Mouse (Mus musculus) MEL (cell line): ENCODE data around the gene Ankrd40. TPM values are rescaled to one million over a fixed set of nuclear protein-coding genes. Genes with fewer than 3 reads are reported as not detected.

Experiments
- DNase-seq: peaks from one replicate; pipeline ENCODE4 v3.0.0; 2011; ENCODE audit warnings: low read depth, low spot score
- H3K27ac ChIP-seq: 2 replicates; pipeline ENCODE4 v1.5.1; 2012; ENCODE audit warnings: low read depth, mild to moderate bottlenecking, control low read depth, low read length, moderate library complexity; ENCODE audit not compliant: control insufficient read depth
- H3K27me3 ChIP-seq, 2 experiments: fragments of 150-350 bp in 1 of 2; sonication (generic) in 1 of 2; 2 replicates each; pipeline ENCODE4 v1.6.1; 2012; ENCODE audit warnings: low read length in 2 of 2, mild to moderate bottlenecking in 2 of 2, improper control_type of control experiment in 1 of 2, moderate library complexity in 1 of 2; ENCODE audit not compliant: insufficient read depth in 2 of 2, control insufficient read depth in 1 of 2
- H3K36me3 ChIP-seq, 2 experiments: 2 replicates each; pipeline ENCODE4 v1.6.1; 2012 to 2014; ENCODE audit warnings: low read length in 2 of 2, improper control_type of control experiment in 1 of 2, inconsistent platforms in 1 of 2, mild to moderate bottlenecking in 1 of 2; ENCODE audit not compliant: insufficient read depth in 2 of 2, control insufficient read depth in 1 of 2
- H3K4me1 ChIP-seq, 2 experiments: fragments of 150-350 bp in 1 of 2; sonication (generic) in 1 of 2; 2 replicates each; pipeline ENCODE4 v1.6.1; 2012; ENCODE audit warnings: low read length in 2 of 2, improper control_type of control experiment in 1 of 2, mild to moderate bottlenecking in 1 of 2; ENCODE audit not compliant: insufficient read depth in 2 of 2, control insufficient read depth in 1 of 2
- H3K4me3 ChIP-seq, 2 experiments: fragments of 150-350 bp in 1 of 2; sonication (generic) in 1 of 2; 2 replicates each; pipeline ENCODE4 v1.5.1; 2012; ENCODE audit warnings: low read depth in 2 of 2, low read length in 2 of 2, mild to moderate bottlenecking in 2 of 2, moderate library complexity in 2 of 2, control low read depth in 1 of 2, improper control_type of control experiment in 1 of 2; ENCODE audit not compliant: control insufficient read depth in 1 of 2, insufficient read depth in 1 of 2
- H3K79me2 ChIP-seq: 2 replicates; pipeline ENCODE4 v1.6.1; 2012; ENCODE audit warnings: mild to moderate bottlenecking, low read length, moderate library complexity; ENCODE audit not compliant: control insufficient read depth, poor library complexity, insufficient read depth
- H3K9ac ChIP-seq: 2 replicates; pipeline ENCODE4 v1.6.1; 2012; ENCODE audit warnings: low read depth, mild to moderate bottlenecking, control low read depth, low read length, moderate library complexity; ENCODE audit not compliant: control insufficient read depth, poor library complexity, severe bottlenecking
- H3K9me3 ChIP-seq: fragments of 150-350 bp; sonication (generic); replicated peaks from 2 replicates; pipeline ENCODE4 v1.6.1; 2012; ENCODE audit warnings: mild to moderate bottlenecking, low read length, improper control_type of control experiment, moderate library complexity; ENCODE audit not compliant: insufficient read depth
- CHD1 ChIP-seq: IDR thresholded peaks from 2 replicates; pipeline ENCODE4 v1.6.1; 2012; ENCODE audit warnings: low read depth, mild to moderate bottlenecking, inconsistent platforms, low read length, improper control_type of control experiment
- CTCF ChIP-seq, 3 experiments: IDR thresholded peaks in 2 of 3; conservative IDR thresholded peaks in 1 of 3; 2 replicates each; pipeline ENCODE4 v1.5.1; 2011 to 2012; ENCODE audit warnings: low read length in 3 of 3, low read depth in 2 of 3, mild to moderate bottlenecking in 2 of 3, improper control_type of control experiment in 1 of 3, inconsistent platforms in 1 of 3, mixed read lengths in 1 of 3, moderate library complexity in 1 of 3; ENCODE audit not compliant: control insufficient read depth in 1 of 3, insufficient read depth in 1 of 3, poor library complexity in 1 of 3, severe bottlenecking in 1 of 3
- E2F4 ChIP-seq: IDR thresholded peaks from 2 replicates; pipeline ENCODE4 v1.6.1; 2011; ENCODE audit warnings: low read depth, low read length, improper control_type of control experiment, borderline replicate concordance
- EP300 ChIP-seq, 2 experiments: IDR thresholded peaks; 2 replicates each; pipeline ENCODE4 v1.6.1; 2011; ENCODE audit warnings: improper control_type of control experiment in 2 of 2, low read length in 2 of 2, low read depth in 1 of 2, mild to moderate bottlenecking in 1 of 2
- MEF2A ChIP-seq: IDR thresholded peaks from 2 replicates; pipeline ENCODE4 v1.6.1; 2014; ENCODE audit warnings: low read depth, mild to moderate bottlenecking, inconsistent platforms, low read length, improper control_type of control experiment; ENCODE audit not compliant: poor library complexity, insufficient replicate concordance, severe bottlenecking; ENCODE audit errors: extremely low read depth
- MYC ChIP-seq: IDR thresholded peaks from 2 replicates; pipeline ENCODE4 v1.6.1; 2011; ENCODE audit warnings: low read depth, mild to moderate bottlenecking, low read length, improper control_type of control experiment, moderate library complexity
- NELFE ChIP-seq: IDR thresholded peaks from 2 replicates; pipeline ENCODE4 v1.6.1; 2011; ENCODE audit warnings: low read depth, low read length, improper control_type of control experiment
- NRF1 ChIP-seq: IDR thresholded peaks from 2 replicates; pipeline ENCODE4 v1.6.1; 2014; ENCODE audit warnings: low read depth, mild to moderate bottlenecking, inconsistent platforms, low read length, improper control_type of control experiment, moderate library complexity; ENCODE audit not compliant: poor library complexity, insufficient read depth, severe bottlenecking
- POLR2A ChIP-seq, 2 experiments: IDR thresholded peaks; 2 replicates each; pipeline ENCODE4 v1.6.1; 2011 to 2012; ENCODE audit warnings: low read length in 2 of 2, mild to moderate bottlenecking in 2 of 2, control low read depth in 1 of 2, improper control_type of control experiment in 1 of 2, low read depth in 1 of 2, moderate library complexity in 1 of 2; ENCODE audit not compliant: control insufficient read depth in 1 of 2, insufficient read depth in 1 of 2, poor library complexity in 1 of 2
- POLR2AphosphoS2 ChIP-seq: IDR thresholded peaks from 2 replicates; pipeline ENCODE4 v1.6.1; 2011; ENCODE audit warnings: low read length, improper control_type of control experiment
- TBP ChIP-seq: IDR thresholded peaks from 2 replicates; pipeline ENCODE4 v1.8.0; 2011; ENCODE audit warnings: low read depth, low read length, improper control_type of control experiment
- ZC3H11A ChIP-seq: IDR thresholded peaks from 2 replicates; pipeline ENCODE4 v1.6.1; 2012; ENCODE audit warnings: low read depth, mild to moderate bottlenecking, inconsistent platforms, low read length, improper control_type of control experiment
- ZKSCAN1 ChIP-seq: IDR thresholded peaks from 2 replicates; pipeline ENCODE4 v1.6.1; 2012; ENCODE audit warnings: low read depth, mild to moderate bottlenecking, inconsistent platforms, low read length, improper control_type of control experiment, moderate library complexity
- ZMIZ1 ChIP-seq: IDR thresholded peaks from 2 replicates; pipeline ENCODE4 v1.6.1; 2012; ENCODE audit warnings: low read depth, mild to moderate bottlenecking, inconsistent platforms, low read length, improper control_type of control experiment, moderate library complexity
- ZNF384 ChIP-seq: IDR thresholded peaks from 2 replicates; pipeline ENCODE4 v1.6.1; 2012; ENCODE audit warnings: low read depth, mild to moderate bottlenecking, inconsistent platforms, low read length, improper control_type of control experiment
- polyA plus RNA-seq, 2 experiments: library from polyadenylated mRNA; stranded (reverse) in 1 of 2; unstranded in 1 of 2; fragments of >175 nt in 1 of 2; fragments of >200 nt in 1 of 2; gene quantifications; 2 replicates each; pipeline versions ENCODE4 v1.2.1 to v1.2.4; 2012; ENCODE audit warnings: low replicate concordance in 2 of 2, low read depth in 1 of 2; ENCODE audit not compliant: insufficient read length in 2 of 2, insufficient read depth in 1 of 2, missing spikeins in 1 of 2
- total RNA-seq: library from RNA; depleted of rRNA; stranded (reverse); fragments of 300-350 nt; gene quantifications from 2 replicates; pipeline ENCODE4 v1.2.3, GENCODE M21; 2012

Gene Ankrd40
- total and polyA plus RNA-seq, 3 experiments: 37.1 to 60.0 TPM; not detected in 1

DNA sequence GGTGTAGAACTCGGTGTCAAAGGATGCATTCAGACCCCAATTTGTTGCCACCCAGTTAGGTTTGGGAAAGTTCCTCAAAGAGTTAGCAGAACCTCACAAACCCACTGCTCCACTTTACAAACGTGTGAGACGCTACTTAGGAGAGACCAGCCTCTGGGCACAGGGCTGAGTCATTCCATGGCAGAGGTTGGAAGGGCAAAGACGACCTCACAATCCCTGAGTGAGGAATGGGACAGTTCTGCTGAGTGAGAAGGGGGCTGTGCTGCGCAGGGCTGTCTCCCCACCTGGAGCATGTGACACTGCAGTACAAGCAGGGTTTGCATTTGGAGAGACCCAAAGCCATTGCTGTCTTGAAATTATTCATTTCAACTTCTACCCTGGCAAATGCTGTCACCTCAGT, 45.5 kb upstream of the Ankrd40 start:
- 0 out of 4 replicates have a peak, but pooled peaks cover 0 to 1% of the 10 kb centered on the region in 2 experiments for H3K4me1 ChIP-seq
- peak; percentile 67; the same call in 1 of the 2 replicates for TF ChIP-seq ZNF384
- TF ChIP-seq CTCF (IDR thresholded peaks at IDR 0.05 in 2 of 3, conservative IDR thresholded peaks at IDR 0.05 in 1 of 3; ENCODE audit: control insufficient read depth in 1 of 3, insufficient read depth in 1 of 3, low read depth in 2 of 3, low read length in 3 of 3, poor library complexity in 1 of 3, severe bottlenecking in 1 of 3): no peak
- no peak for TF ChIP-seq TBP
- 0 out of 2 replicates have a peak, but pooled peaks have one; percentile 12 for TF ChIP-seq NELFE
- no peak for TF ChIP-seq MYC
- H3K79me2 ChIP-seq: no peaks in the 10 kb centered on the region
- DNase-seq: no peak
- no peak overlapping the region for H3K27ac ChIP-seq
- no peak overlapping the region for H3K4me3 ChIP-seq
- no peak overlapping the region for H3K9ac ChIP-seq
- no peaks in the 10 kb centered on the region for H3K9me3 ChIP-seq
- peaks cover 0 to 4% of the 10 kb centered on the region in 2 experiments; a peak in 2 of 4 replicates for H3K36me3 ChIP-seq
- H3K27me3 ChIP-seq: no peaks in the 10 kb centered on the region

DNA sequence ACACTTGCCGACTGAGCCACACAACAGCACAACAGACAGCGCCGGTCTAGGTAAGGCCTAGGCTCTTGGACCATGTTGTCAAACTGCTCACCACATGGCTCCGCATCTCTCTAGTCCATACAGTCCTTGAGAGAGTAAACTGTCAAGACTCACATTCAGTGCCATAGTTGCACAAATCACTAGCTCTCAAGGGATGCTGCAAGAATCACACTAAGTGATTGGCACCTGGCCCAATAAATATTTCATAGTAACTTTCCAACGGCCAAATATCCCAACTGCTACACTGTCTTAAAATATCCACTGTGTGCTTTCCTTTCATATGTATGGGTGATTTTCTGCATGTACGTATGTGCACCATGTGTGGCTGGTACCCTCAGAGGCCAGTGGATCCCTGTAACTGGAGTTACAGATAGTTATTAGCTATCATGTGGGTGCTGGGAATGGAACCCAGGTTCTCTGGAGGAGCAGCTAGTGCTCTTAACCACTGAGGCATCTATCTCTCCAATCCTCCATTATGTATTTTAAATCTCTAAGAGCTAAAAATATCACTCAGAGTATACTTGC, 44.2 kb upstream of the Ankrd40 start:
- Histone ChIP-seq H3K4me1 (no peaks in the 10 kb centered on the region), H3K27me3 (no peaks in the 10 kb centered on the region), H3K9me3 (no peaks in the 10 kb centered on the region), H3K27ac (no peak overlapping the region), H3K36me3 (peaks cover 0 to 15% of the 10 kb centered on the region in 2 experiments; a peak in 2 of 4 replicates), H3K4me3 (no peak overlapping the region), H3K79me2 (no peaks in the 10 kb centered on the region), H3K9ac (no peak overlapping the region)
- DNase-seq: no peak
- TF ChIP-seq POLR2AphosphoS2: peak; percentile 49; the same call in 1 of the 2 replicates
- TF ChIP-seq POLR2A (IDR thresholded peaks at IDR 0.05; ENCODE audit: control insufficient read depth in 1 of 2, insufficient read depth in 1 of 2, low read depth in 1 of 2, low read length in 2 of 2, poor library complexity in 1 of 2): peak in 1 of 2 experiments; percentile 17; a peak in 1 of 4 replicates
- no peak for TF ChIP-seq NRF1
- no peak for TF ChIP-seq MEF2A
- no peak for TF ChIP-seq E2F4
- no peak for TF ChIP-seq EP300 (IDR thresholded peaks at IDR 0.05; ENCODE audit: low read depth in 1 of 2, low read length in 2 of 2)
- no peak for TF ChIP-seq CHD1
- TF ChIP-seq ZKSCAN1: no peak
- TF ChIP-seq NELFE: no peak
- TF ChIP-seq ZMIZ1: no peak; the same call in 1 of the 2 replicates
- TF ChIP-seq ZC3H11A: no peak
